Mouse (Mus musculus) duodenum, adult 2 months (tissue): ENCODE measurements around the gene Wscd2. TPM values are rescaled to one million over a fixed set of nuclear protein-coding genes. Genes with fewer than 3 reads are reported as not detected.

Experiments used
- polyA plus RNA-seq: library from polyadenylated mRNA; depleted of rRNA; stranded (reverse); fragments of >200 nt; gene quantifications from 2 replicates; pipeline ENCODE4 v1.2.3, GENCODE M21; 2012; ENCODE audit warnings: low replicate concordance; rRNA removed

Wscd2 gene
- polyA plus RNA-seq: 2.7 and 8.0 TPM in 2 replicates

DNA sequence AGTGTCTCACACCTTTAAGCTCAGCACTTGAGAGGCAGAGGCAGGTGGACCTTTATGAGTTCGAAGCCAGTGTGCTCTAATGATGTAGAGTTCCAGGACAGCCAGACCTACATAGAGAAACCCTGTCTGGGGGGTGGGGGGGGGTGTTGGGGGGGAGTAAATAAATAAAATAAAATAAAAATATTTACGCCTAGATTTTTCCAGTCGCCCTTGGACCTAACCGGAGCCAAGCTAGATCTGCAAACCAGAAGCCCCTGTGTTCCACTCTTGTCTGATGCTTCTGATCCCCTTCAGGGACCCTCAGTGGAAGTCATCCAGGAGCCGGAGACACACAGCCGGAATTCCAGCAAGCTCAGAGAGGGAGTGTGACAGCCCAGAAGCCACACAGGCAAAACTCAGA, at the start of gene Wscd2:
Gene Wscd2 (plus strand): TSS at position 301 of the 400 bp plus-strand sequence.

Other genes with a start within 250 kb of the Wscd2 start
- 3.3 and 5.6 TPM in 2 replicates for gene Sgsm1, start 179.5 kb upstream of the Wscd2 start, polyA plus RNA-seq
- gene Aym1, start 133.0 kb upstream of the Wscd2 start, polyA plus RNA-seq: not detected in 2 replicates
- gene Cmklr1, start 160.1 kb downstream of the Wscd2 start, polyA plus RNA-seq: 7.8 and 9.6 TPM in 2 replicates
- not detected in 2 replicates for gene 1700069L16Rik, start 234.4 kb downstream of the Wscd2 start, polyA plus RNA-seq
- gene Ficd, start 245.5 kb downstream of the Wscd2 start, polyA plus RNA-seq: 3.3 and 4.1 TPM in 2 replicates